Mouse (Mus musculus) C2C12 (cell line): Measurements from ENCODE around the gene Insig1.

Experiments used
- CEBPB ChIP-seq: IDR thresholded peaks from one replicate; pipeline ENCODE4 v1.6.1; 2011; ENCODE audit warnings: low read depth, mild to moderate bottlenecking, control low read depth, moderate library complexity
- CTCF ChIP-seq: IDR thresholded peaks from one replicate; pipeline ENCODE4 v1.5.1; 2011; ENCODE audit not compliant: control insufficient read depth, insufficient read depth, insufficient read length
- USF1 ChIP-seq: IDR thresholded peaks from one replicate; pipeline ENCODE4 v1.6.1; 2011; ENCODE audit warnings: low read depth, mild to moderate bottlenecking, control low read depth, moderate library complexity

GRCm38 (mm10) chr5:28032866-28033265 lies 38.3 kb upstream of the Insig1 start:
- TF ChIP-seq CTCF: no peak
- TF ChIP-seq USF1: no peak
- TF ChIP-seq CEBPB: no peak
